Mouse (Mus musculus) ES-Bruce4 (cell line): ENCODE measurements around the gene Atcay. TPM values are rescaled to one million over a fixed set of nuclear protein-coding genes. Genes with fewer than 3 reads are reported as not detected.

Source experiments
- H3K27ac ChIP-seq: 2 replicates; pipeline ENCODE4 v1.5.1; 2012; ENCODE audit warnings: low read length, inconsistent platforms; ENCODE audit not compliant: insufficient read depth
- H3K27me3 ChIP-seq: 2 replicates; pipeline ENCODE4 v1.6.1; 2012; ENCODE audit warnings: mild to moderate bottlenecking, low read length, inconsistent platforms; ENCODE audit not compliant: control insufficient read depth, poor library complexity, insufficient read depth, severe bottlenecking
- H3K36me3 ChIP-seq: 2 replicates; pipeline ENCODE4 v1.6.1; 2012; ENCODE audit warnings: inconsistent platforms, mild to moderate bottlenecking, low read length, moderate library complexity; ENCODE audit not compliant: control insufficient read depth, poor library complexity, insufficient read depth, severe bottlenecking
- H3K4me1 ChIP-seq: one replicate; pipeline ENCODE4 v1.8.1; 2011; ENCODE audit warnings: low read length; ENCODE audit not compliant: control insufficient read depth, insufficient read depth
- H3K4me3 ChIP-seq: 2 replicates; pipeline ENCODE4 v1.5.1; 2011; ENCODE audit warnings: low read depth, mild to moderate bottlenecking, low read length
- H3K9ac ChIP-seq: 2 replicates; pipeline ENCODE4 v1.6.1; 2012; ENCODE audit warnings: low read depth, mild to moderate bottlenecking, inconsistent platforms; ENCODE audit not compliant: poor library complexity, severe bottlenecking
- H3K9me3 ChIP-seq: replicated peaks from 2 replicates; pipeline ENCODE4 v1.6.1; 2012; ENCODE audit warnings: mild to moderate bottlenecking, low read length, inconsistent platforms; ENCODE audit not compliant: control insufficient read depth, poor library complexity, insufficient read depth, severe bottlenecking
- CTCF ChIP-seq: IDR thresholded peaks from one replicate; pipeline ENCODE4 v1.8.1; 2011; ENCODE audit warnings: low read depth, low read length
- EP300 ChIP-seq: IDR thresholded peaks from 2 replicates; pipeline ENCODE4 v1.6.1; 2011; ENCODE audit warnings: low read depth, low read length; ENCODE audit not compliant: insufficient read depth
- POLR2A ChIP-seq: IDR thresholded peaks from one replicate; pipeline ENCODE4 v1.8.1; 2011; ENCODE audit warnings: low read length; ENCODE audit not compliant: insufficient read depth
- polyA plus RNA-seq: library from polyadenylated mRNA; stranded (reverse); fragments of >200 nt; gene quantifications from 2 replicates; pipeline ENCODE4 v1.2.4, GENCODE M21; 2011; ENCODE audit warnings: low read depth; ENCODE audit not compliant: missing spikeins, insufficient read depth, insufficient read length

The Atcay gene
- polyA plus RNA-seq, 1 experiment, result 0.91 TPM

GRCm38 (mm10) chr10:81179451-81180342 is 50.9 kb downstream of the Atcay start:
- Histone ChIP-seq H3K27me3 (no peaks in the 10 kb centered on the region), H3K4me1 (peaks cover 2% of the 10 kb centered on the region), H3K9ac (no peak overlapping the region; the same call in 1 of the 2 replicates), H3K36me3 (peaks cover 53% of the 10 kb centered on the region), H3K9me3 (no peaks in the 10 kb centered on the region), H3K27ac (peak overlapping the region; percentile 4; the same call in 1 of the 2 replicates), H3K4me3 (no peak overlapping the region)
- TF ChIP-seq POLR2A (no peak), CTCF (no peak), EP300 (no peak)

- H3K9ac ChIP-seq, result peak overlapping the region; percentile 93
- peak overlapping the region; percentile 70 for H3K4me3 ChIP-seq
Measured at GRCm38 (mm10) chr10:81178927-81179326, 51.7 kb downstream of the Atcay start.

GRCm38 (mm10) chr10:81177958-81178712 is 52.5 kb downstream of the Atcay start:
- Histone ChIP-seq H3K36me3 (peaks cover 53% of the 10 kb centered on the region), H3K4me3 (peak overlapping the region; percentile 70), H3K9me3 (no peaks in the 10 kb centered on the region), H3K27ac (peak overlapping the region; percentile 49), H3K27me3 (no peaks in the 10 kb centered on the region), H3K4me1 (no peaks in the 10 kb centered on the region), H3K9ac (peak overlapping the region; percentile 93)
- TF ChIP-seq EP300 (no peak), POLR2A (no peak), CTCF (no peak)

More at GRCm38 (mm10) chr10:81178927-81179326, 51.7 kb downstream of the Atcay start:
- H3K27ac ChIP-seq, result peak overlapping the region; percentile 49
- TF ChIP-seq CTCF (no peak), POLR2A (no peak), EP300 (no peak)
- no peaks in the 10 kb centered on the region for H3K9me3 ChIP-seq
- peaks cover 2% of the 10 kb centered on the region for H3K4me1 ChIP-seq
- no peaks in the 10 kb centered on the region for H3K27me3 ChIP-seq
- peaks cover 53% of the 10 kb centered on the region for H3K36me3 ChIP-seq

- H3K36me3 ChIP-seq, result peaks cover 53% of the 10 kb centered on the region
- no peak for TF ChIP-seq POLR2A
- no peak for TF ChIP-seq CTCF
- TF ChIP-seq EP300, result no peak
- no peaks in the 10 kb centered on the region for H3K4me1 ChIP-seq
- no peaks in the 10 kb centered on the region for H3K27me3 ChIP-seq
- H3K9ac ChIP-seq, result peak overlapping the region; percentile 93
- H3K4me3 ChIP-seq, result peak overlapping the region; percentile 70
- H3K9me3 ChIP-seq, result no peaks in the 10 kb centered on the region
- H3K27ac ChIP-seq, result peak overlapping the region; percentile 49
Measured at GRCm38 (mm10) chr10:81177491-81177925, 53.1 kb downstream of the Atcay start.

GRCm38 (mm10) chr10:81176466-81177271 is 54.0 kb downstream of the Atcay start, which contains the start of gene Eef2:
Gene Eef2 (plus strand): TSS chr10:81176631.
- H3K27ac ChIP-seq, result peak within 1 kb of the TSS; percentile 49
- H3K9ac ChIP-seq, result peak within 1 kb of the TSS; percentile 93
- H3K4me3 ChIP-seq, result peak within 1 kb of the TSS; percentile 70
- H3K4me1 ChIP-seq, result no peaks in the 10 kb centered on the region
- no peaks in the 10 kb centered on the region for H3K9me3 ChIP-seq
- no peaks in the 10 kb centered on the region for H3K27me3 ChIP-seq
- no peak for TF ChIP-seq CTCF
- no peak for TF ChIP-seq POLR2A
- TF ChIP-seq EP300, result no peak
- peaks cover 48% of the 10 kb centered on the region for H3K36me3 ChIP-seq
